Mouse (Mus musculus) gastrocnemius, postnatal 25 days (tissue): ENCODE measurements around the gene Amot. TPM values are rescaled to one million over a fixed set of nuclear protein-coding genes. Genes with fewer than 3 reads are reported as not detected.

Source experiments
- DNase-seq: peaks from one replicate; pipeline ENCODE4 v3.0.0; 2022
- total RNA-seq, 2 experiments: library from RNA; stranded (reverse); gene quantifications; 1 replicate in 1 of 2; 2 replicates in 1 of 2; pipeline ENCODE4 v1.2.3; 2021

Amot gene
- total RNA-seq, 2 experiments from 2014 or later = 123 to 170 TPM

DNA sequence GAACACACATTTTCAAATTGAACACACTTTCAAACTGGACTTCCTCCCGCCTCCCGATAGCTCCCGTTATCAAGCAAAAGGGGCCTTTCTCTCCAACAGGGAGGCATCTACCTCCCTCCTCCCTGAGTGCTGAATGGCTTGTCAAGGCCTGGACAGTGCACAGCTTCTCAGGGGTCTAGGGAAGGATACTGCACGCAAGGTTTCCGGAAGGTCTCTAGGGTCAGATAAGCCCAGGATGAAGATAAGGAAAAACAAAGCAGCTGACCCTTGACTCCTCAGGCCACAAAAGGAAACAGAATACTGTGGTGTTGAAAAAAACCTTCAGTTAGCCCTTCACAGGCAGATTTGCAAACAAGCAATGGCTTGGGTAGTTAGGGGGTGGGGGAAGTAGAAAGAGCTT is 22.6 kb downstream of the Amot start:
- no peak for DNase-seq

DNA sequence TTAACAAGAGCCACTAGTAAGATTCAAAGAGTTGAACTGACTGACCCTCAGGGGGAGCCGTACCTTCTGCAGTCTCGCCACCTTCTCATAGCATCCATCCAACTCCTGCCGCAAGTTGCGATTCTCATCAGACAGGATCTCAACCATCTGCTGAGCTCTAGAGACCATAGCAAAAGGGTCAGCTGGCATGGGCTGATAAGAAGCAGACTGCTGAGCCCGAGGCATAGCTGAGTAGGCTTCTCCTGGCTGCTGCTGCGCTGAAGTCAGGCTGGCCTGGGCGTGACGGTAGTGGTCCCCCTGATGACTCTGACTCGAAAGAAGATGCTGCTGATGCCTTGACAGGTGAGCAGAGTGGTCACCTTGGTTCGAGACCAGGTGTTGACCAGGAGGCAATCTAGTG is 25.0 kb downstream of the Amot start:
- no peak for DNase-seq

DNA sequence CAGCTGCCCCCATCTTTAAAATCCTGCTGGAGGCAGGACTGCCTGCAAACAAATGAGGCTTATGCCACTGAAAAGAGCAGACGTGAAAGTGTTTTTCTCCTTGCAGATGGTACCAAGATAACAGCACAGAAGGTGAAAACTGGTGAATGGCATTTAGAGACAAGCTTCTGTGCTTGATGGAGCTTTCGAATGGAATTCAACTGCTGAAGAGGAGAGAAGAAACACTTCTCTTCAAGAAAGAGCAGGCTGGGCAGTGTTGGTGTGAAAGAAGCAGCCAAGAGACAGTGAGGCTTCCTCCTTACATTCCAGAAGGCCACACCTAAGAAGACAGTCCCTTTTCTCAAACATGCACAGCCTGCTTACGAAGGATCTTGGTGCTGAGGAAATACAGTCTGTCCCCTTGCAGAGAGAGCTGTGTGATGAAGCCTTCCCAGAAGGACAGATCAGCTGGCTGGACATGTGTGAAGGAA is 27.2 kb downstream of the Amot start:
- no peak for DNase-seq

DNA sequence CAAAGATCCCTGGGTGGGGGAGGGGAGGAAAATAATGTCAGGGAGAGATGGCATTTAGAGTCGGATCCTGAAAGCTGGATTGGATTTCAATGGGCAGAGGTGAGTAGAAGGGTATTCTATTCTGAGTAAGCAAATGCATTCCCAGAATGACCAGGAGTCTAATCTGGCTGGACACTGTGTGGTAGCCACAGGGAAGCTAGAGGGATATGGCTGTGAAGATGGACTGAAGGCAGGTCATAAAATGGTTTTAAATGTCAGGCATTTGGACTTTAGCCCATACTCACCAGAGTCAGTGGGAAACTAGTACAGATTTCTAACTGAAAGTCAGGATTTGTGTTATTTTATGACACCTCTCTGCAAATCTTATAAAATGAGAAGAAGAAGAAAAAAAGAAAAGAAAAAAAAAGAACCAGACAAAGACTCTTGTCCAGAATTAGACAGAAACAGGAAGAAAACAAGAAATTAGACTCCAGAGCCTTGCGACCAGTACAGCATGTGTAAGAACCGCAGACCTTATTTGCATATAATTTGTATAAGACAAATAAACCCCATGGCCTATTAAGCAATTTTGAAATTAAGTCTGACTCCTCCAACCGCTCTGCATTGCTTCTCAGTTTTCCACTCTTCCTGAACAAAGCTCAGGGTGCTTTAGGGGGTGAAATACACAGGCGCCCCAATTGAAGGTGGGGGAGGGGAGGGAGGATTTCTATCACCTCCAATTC is 27.8 kb downstream of the Amot start:
- no peak for DNase-seq

DNA sequence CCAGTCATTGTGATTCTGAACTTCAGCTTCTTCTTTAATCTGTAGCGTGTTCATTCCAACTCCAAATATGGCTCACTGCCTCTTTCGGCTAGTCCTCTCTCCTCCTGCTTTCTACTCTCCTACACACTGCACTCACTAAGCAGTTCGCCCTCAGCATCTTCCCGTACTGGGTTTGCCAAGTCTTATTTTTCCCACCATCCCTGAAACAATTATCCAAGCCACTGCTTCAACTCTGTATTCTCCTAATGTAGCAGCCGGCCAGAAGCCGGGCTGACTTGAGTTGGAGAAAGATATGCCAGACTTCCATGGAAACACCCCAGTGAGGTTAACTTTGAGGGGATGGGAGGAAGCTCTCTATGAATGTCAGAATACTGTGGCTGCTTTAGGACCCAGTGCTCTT is 36.7 kb downstream of the Amot start:
- DNase-seq = no peak

DNA sequence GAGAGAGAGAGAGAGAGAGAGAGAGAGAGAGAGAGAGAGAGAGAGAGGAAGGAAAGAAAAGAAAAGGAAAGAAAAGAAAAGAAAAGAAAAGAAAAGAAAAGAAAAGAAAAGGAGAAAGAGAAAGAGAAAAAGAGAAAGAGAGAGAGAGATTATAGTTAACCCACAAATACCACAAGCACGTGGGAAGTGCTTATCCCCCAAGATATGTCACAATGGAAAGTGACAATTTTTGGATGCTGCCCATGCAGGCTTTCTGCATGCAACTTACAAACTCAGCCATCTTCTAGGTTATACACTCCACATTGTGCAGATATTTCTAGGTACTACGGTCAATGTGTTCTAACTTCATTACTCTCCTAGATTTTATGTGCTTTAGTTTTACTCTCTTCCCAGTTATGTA is 41.5 kb downstream of the Amot start:
- no peak for DNase-seq

DNA sequence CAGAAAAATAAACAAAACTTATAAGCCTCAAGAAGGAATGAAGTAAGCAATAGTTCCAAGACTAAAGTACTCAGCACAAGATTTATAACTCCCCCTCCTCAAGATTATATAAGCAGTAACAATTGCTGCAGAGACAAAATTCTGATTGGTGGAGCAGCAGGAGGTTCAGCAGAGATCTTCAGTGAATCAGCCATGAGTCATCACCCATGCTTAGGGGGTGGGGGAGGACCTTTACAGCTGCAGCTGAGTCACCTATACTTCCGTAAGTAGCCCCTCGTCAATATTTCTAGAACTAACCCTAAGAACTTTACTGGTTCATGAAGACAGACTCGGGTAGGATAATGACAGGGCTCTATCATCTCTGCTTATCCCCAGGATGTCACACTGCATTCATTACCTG is 43.6 kb downstream of the Amot start:
- no peak for DNase-seq

DNA sequence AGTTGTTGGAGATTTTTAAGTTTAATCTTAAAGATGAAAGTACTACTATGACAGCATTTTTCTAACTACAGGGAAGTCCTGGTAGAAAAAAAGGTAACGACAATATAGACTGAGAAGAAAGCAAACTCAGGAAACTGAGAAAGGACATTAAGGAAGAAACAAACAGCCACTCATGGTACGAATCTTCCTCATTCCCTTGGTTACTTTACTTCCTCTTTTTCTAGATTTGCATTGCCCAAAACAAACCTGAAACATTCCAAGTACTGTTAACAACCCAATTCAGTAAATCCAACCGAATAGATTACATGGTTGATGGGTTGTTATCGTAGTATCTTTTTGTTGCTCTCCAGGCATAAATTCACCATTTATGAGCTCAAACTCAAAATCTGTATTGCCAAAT is 48.7 kb downstream of the Amot start:
- no peak for DNase-seq

DNA sequence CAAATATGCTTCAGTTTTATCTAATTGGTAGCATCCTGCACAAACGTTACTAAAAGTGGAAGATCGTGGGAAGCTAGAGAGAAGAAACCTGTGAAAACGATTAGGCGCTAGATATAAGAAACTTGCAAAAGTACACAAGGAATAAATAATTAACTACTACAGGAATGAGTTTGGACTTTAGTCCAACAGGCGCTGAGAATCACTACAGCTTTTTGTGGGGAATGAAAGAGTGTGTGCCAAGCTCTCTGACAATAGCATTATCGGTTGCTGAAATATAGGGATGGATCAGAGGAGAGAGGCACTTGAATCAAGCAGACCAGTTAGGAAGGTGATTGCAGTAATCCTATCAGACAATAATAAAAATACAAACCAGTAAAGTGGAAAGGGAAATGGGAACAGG is 49.4 kb downstream of the Amot start:
- no peak for DNase-seq

DNA sequence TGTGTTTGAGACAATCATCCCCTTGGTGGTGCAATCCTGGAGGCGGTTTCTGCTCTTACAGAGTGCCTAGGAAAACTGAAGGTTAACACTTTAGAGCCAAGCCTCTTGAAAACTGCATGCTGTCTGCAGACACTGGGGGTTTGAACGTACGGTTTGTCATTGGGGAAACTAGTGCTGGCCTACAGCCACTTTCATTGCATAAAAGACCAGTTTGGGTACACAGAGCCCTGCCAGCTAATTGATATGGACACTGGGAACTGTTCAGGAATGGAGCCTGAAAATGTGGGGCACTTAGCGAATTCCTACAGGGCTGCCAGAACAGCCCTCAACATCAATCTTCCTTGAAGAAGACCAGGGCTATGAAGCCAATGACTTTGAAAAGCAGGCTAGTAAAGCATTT is 50.2 kb downstream of the Amot start:
- peak; percentile 24 for DNase-seq

DNA sequence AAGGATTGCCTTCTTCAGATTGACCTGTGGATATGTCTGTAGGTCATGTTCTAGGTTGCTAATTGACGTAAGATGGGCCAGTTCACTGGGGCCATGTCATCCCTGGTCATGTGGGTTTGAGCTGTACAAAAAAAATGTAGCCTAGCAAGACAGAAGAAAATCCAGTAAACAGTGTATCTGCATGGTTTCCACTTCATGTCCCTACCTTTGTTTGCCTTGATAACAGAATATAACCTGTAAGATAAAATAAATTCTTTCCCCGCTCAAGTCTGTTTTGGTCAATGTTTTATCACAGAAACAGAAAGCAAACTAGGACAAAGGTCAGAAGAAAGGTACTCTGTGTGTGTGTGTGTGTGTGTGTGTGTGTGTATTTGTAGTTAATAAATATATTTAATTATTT is 63.5 kb downstream of the Amot start:
- no peak for DNase-seq

DNA sequence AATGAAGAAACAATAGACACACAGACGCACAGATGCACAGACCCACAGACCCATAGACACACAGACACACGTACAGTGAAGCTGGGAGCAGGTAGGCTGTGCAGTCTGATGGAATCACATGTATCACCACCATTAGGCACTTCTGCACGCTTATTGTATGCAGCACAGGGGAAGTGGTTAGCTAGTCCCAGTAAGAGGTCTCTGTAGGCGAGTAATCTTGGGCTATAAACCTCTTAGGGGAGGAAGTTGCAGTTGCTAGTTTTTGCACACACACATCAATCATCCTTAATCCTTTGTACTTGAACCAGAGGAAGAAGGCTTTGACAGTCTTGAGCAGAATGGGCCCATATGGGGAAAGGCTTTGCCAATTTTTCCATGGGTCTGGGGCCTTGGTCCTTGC is 71.3 kb downstream of the Amot start:
- no peak for DNase-seq

DNA sequence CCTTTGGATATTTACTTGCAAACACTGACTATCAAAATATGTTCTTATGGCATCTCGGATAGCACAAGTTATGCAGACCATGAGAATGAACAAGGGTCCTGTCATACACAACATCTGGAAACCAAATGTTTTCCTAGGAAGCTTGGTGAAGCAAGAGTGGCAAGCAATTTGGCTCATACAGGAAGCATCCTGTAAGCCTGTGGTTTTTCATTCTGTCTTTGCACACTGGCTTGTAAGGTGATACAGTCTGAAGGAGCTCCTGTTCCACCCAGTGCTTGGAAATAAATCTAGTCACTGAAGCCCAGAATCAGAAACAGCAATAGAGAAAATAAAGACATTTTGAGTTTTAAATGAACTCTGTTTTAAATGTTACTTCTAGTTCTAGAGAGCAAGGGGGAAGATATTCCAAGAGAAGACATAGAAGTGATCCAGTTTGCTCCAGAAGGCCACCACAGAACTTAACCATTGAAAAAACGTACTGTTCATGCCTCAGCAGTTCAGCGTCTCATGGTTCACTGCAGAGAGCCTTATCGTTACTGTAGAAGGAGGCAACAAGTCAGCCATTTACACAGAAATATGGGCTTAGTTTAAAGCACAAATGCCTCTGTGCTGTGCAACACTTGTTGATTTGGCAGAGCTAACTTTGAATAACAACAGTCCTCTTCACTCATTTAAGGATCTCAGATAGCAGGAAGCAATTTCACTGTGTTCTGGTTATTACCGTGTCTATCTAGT is 74.0 kb downstream of the Amot start:
- DNase-seq = no peak

DNA sequence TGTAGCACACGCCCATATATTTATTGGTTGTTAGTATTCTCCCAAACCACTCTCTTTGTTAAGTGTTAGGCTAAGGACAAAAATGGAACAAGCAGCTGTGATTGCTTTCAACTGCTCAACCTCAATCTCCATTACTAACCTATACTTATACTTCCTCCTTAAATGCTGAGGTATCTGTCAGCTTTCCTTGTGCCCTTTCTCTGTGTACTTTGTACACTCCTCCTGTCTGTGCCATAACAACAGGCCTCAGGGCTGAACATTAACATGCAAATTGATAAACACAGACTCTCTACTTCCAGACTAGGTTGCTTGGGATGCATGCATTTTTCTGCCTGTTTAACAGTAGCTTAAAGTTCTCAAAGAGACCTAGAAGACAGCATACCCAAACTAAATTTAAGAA is 76.2 kb downstream of the Amot start:
- DNase-seq = no peak

DNA sequence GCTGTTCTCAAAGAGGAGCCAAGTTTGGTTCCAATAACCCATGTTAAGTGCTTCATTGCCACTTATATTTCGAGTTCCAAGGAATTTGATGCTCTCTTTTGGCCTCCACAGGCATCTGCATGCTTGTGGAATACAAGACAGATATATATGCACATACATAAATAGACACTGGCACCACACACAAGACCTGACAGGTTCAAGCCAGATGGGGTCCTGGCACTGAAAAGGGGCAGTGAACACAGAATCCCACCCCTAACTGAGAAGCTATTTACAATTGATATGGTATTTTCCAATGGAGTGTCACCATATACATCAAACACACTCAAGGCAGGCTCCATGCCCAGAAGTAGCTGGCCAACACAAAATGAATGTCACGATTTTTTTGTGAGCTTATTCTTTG is 81.0 kb downstream of the Amot start:
- DNase-seq = no peak

DNA sequence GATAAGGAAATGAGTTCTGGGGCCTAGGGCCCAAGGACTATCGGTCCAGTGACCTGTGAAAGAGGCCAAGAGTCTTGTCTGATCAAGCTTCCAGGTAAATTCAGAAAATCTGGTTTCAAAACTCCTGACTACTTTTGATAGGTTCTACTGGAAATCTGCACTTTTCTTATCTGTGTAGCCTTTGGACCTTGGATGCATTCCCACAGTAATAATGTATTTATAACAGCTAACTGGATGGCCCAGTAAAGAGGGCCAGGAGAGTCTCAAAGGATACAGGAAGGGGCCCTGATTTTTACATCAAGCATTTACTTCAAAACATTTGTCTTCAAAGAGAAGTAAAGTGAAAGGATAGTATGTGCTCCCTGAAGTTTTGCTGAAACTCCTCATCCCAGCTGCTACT is 90.7 kb downstream of the Amot start:
- no peak for DNase-seq

DNA sequence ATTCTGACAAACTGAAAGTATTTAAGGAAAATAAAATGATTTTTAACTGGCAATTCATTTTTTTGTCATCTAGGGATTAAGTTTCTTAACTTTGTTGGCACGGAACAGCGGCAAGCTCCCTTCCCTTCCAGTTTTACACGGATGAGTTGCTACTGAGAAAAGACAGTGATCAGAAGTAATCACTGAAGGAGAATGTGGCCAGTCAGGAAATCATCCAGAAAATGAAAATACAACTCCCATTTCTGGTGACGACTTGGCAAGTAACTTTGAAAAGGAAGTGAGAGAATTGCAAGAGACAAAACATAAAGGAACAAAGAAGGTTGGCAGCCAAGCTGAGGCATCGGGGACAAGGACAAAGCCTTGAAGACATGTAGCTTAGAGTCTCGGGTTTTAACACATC is 93.6 kb downstream of the Amot start:
- no peak for DNase-seq

DNA sequence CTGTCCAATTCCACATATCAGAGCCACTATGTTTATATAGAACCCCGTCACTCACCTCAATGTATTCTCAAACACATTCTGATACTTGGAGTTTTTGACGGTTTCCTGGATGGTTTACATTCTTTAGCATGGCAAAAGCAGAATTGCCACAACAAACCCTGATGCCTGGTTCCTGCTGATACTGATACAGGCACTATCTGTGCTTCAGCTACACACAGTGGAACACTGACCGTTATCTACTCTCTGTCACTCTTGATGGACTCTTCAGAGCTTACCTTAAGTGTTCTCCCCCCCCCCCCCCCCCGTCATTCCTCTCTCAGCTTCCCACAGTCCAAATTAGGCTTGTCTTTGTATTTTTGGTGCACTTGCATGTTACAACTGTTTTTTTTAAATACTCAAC is 98.9 kb downstream of the Amot start:
- no peak for DNase-seq

DNA sequence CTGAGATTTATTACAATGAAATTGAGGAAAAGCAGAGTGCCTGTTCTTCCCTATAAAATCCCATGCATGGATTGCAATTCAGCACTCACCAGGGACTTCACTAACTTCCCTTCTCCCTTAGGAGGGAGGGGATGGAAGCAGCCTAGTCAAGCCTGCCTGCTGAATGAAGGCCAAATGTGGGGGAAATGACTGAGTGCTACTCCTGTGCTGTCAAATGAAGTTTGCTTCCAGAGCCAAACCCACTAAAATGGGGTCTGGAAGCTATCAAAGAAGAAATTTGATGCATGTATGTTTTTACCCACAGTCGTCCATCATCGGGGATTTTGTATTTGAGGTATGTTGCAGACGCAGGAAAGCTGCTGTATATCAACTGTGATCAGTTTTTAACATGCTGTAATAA is 103.1 kb downstream of the Amot start:
- no peak for DNase-seq

DNA sequence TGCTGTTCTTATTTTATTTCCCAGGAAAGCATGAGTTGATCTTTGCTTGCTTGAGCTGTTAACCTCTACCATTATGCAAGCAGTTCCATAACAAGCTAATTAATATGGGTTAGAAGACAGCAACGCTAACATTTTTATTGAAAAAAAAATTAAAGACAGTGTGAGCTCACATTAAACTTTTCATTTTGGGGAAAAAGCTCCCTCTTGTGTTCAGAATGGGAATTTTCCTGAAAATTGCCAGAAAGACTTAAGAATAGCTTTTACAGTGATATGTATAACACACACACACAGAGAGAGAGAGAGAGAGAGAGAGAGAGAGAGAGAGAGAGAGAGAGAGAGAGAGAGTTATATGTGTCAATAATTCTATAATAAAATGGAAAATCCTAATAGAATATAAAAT is 105.7 kb downstream of the Amot start:
- DNase-seq = no peak
